Mouse (Mus musculus) embryo, embryonic 10 days (tissue): ENCODE results near the gene Wdr27.
"Not testable (repeated sequence)": the region's sequence is repeated elsewhere in the genome, so short reads cannot be mapped to it uniquely, and the experiment has no call there.

ENCODE experiments used
- DNase-seq: peaks from one replicate; pipeline ENCODE4 v3.0.0-alpha.2; 2015; ENCODE audit warnings: low spot score

Gene Wdr27

DNA sequence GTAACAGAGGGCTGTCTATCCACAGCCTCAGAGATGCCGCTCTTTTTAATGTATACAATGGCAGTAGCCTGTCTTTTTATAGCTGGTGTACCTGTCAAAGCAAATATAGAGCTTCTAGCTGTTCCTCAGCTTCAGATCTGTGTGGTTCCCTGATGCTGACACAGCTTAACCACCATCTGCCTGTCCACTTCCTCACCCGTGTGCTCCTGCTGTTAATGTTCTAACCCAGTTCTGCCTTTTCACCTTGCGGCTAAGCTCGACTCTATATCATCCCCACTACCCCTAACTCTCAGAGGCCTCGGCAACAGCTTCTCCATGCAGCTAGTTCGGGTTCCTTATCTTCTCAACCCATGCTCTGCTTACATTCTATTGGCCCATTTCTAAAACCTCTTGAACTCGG, 12.3 kb downstream of the Wdr27 start:
- no peak for DNase-seq

DNA sequence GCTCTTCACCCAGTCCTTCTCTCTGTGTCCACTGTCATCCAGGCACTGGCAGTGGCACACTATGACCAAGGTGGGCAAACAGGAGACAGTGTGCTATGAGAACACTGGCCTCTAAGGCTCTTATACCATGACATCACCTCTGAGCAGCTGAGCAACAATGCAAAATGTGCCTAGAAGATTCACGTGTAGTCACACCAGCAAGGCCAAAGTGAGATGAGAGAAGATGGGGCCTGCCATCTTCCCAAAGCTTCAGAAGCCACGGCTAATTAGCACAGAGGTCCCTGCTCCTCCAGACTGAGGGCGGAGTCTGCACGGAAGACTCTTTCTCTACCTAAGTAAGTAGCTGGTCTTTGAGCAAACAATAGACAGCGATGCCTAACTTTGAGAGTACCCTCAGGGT, 14.3 kb downstream of the Wdr27 start:
- no peak for DNase-seq

DNA sequence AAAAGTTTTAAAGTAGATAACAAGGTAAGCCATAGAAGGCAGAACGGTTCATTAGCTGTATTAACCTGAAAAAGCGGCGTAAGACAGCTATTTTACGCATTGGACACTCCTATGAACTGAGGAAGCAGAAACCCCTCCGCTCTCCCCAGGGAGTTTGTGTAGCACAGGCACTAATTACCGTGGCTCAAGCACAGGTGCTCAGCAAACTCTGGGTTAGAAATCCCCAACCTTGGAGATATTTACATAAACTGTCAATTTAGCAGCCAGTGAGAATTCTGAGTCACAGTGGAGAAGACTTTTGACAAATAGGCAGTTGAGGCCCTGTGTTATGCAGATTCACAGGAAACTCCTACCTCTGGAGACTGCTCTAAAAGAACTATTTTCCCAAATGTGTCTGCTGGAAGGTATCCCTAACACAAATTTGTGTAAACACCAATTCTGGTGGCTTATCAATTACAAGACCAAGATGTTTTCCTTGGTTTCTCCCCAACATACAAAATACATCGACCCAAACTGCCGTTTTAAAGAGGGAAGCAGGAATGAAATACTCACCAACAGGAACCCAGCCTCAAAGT, 15.2 kb downstream of the Wdr27 start:
- no peak for DNase-seq

DNA sequence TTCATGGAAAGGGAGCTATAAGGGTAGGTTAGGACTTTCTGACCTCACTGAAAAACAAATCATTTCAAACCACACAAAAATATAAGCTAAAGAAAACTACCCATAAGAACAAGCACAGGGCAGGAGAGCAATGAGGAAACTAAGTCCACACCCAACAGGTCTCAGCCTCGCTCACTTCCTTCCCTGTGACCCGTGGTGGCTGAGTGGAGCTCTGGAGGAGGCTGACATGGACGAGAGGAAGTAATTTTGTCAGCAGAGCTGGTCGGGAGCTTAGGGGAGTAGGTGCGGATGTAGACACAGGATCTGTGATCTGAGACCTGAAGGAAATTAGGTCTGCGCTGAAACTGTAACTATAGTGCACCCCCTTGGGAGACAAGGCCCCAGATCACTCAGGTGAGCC, 21.4 kb downstream of the Wdr27 start:
- no peak for DNase-seq

DNA sequence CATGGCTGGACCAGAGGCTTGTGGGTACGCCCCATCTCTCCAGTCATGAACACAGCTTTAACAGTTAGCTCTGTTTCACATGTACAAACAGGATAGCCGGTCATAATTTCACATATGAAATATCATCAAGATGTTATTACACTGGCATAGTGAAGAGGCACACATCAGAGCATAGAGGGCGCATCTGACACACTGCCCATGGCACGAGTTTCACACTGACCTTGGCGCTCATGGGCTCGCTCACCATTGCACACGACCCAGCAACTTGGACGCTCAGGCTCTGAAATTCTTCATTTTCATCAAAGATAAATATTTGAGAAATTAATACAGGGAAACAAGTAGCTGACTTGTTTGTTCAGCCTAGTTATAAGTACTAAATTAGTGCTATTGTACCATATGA, 25.1 kb downstream of the Wdr27 start:
- no peak for DNase-seq

DNA sequence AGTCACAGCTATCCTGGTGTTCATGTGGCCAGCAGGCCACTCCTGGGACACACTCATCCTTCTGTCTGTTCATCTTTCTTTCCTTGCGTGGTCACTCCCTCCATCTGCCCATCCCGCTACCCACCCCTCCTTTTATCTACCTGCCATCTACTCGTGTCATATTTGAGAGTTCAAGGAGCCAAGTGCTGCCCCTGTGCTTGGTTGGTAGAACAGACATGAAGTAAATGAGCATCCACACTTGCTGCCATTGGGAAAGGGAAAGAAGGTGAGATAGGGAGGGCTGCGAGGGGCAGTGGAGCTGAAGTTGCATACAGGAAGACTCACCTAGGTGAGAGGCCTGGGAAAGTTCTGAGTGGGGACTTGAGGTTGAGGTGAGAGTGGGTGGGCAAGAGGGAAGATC, 28.6 kb downstream of the Wdr27 start:
- DNase-seq = no peak

DNA sequence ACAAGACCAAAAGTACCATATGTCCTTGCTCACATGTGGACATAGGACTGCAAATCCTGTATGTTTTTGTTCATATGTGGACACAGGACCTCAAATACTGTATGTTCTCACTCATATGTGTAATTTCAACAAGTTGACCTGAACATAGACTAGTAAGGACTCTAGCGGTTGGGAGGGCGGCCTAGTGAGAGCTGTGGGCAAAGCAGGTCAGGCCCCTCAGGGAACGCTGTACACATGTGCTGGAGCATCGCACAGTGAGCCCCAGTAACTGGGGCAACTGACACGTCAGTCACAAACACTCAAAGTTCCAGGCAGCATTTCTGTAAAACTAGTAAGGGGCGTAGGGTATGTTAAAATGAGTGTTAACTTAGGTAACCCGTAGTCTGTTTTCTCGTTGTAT, 30.0 kb downstream of the Wdr27 start:
- no peak for DNase-seq

DNA sequence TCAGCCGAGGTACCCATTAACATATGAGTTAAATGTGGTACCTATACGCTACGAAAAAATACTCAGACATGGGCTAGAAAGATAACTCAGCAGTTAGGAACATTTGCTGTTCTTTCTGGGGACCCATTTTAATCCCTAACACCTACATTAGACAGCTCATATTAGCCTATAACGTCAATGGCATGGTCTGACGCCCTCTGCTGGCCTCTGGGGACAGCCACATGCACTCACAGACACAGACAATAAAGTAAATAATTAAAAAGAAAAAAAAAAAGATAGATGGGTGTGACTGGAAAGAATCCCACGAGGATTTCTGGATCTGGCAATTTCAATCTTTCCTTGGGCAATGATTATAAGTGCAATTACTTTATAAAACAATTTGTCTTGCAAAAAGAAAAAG, 30.5 kb downstream of the Wdr27 start:
- DNase-seq = peak; percentile 38

DNA sequence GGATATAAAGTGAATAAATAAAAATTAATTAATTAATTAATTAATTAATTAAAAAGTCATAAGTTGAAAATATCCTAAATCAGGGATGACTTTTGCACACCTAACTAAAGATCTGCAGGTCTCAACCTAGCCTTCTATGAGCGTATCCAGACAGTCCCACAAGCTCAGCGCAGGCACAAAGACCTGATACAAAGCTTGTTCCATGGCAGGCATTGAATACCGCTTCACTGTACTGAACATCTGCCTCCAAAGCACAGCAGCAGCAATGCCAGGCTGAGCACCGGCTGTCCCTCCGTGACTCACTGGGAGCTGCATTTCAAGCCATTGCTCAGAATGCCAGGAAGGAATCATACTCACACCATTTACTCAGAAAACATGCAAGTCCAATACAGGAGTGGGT, 32.2 kb downstream of the Wdr27 start:
- DNase-seq = no peak

DNA sequence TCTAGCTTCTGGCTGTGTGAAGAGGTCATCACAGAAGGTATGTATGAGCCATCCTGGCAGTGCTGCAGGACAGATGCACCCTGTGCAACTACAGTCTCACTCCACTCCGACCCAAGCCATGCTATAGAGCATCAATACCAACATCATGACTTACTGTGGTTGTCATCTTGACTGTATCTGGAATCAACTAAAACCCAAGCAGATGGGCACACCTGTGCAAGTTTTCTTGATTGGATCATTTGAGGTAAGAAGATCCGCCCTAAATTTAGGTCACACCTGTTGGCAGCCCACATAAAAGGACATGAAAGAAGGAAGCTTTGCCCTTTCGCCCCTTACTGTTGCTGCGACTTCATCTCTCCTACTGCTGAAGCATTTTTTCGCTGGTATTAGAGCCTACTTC, 33.6 kb downstream of the Wdr27 start:
- DNase-seq = no peak

DNA sequence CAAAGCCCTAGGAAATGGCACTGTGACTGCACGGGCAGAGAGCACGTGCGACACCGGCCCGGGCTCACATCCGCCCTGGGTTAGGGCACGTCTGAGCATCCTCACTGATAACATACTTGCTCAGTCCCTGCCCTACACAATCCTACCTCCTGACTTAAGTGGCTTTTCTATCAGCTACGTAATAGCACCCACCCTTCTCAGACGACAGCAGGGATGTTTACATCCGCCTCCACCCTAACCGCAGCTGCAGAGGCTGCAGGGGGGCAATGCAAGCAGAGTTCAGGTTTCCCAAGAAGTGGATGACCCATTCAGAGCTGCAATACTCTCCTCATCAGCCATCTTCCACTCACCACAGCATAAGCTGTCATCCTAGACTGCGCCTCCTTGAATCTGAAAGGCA, 35.8 kb downstream of the Wdr27 start:
- DNase-seq = no peak

DNA sequence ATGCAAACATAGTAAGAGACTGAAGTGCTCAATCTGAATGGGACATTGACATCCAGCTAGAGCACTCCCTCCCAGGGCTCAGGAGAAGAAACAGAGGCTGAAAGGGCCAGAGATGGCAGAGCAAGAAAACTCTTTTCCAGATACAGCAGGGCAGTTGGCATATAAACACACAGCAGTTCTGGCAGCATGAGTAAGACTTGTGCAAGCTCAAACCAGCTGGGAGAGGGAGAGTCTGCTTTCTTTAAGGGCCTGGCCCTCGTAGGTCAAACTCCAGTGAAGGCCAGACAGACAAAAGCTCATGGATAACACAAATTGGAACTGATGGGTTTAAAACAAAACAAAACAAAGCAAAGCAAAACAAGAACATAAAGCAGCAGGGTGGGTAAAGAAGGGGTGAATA, 36.3 kb downstream of the Wdr27 start:
- DNase-seq = no peak

DNA sequence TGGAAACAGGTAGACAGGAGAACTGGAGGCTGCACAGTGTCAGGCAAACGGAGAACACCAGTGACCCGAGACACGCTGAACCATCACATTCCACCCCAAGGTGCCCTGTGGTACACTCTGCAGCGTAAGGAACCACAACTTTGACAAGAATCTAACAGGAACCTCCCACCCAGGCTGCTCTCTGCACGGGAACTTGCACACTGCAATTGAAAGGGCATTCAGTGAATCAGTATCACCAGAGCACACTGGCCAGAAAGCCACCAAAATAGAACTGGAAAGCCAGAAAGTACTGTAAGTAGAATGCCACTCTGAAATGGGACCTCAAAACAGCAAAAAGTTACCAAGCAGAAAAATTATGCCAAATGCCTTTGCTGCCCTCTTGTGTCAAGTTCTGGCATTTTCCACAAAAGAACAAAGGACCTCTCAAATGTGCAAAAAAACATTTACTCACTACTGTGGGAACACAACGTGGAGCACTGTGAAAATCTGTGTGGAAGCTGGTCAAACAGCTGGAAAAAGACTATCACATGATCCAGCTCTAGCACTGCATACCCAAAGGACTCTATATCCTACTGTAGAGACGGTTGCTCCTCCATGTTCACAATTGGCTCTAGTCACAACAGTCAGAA, 38.2 kb downstream of the Wdr27 start:
- DNase-seq = peak; percentile 81

DNA sequence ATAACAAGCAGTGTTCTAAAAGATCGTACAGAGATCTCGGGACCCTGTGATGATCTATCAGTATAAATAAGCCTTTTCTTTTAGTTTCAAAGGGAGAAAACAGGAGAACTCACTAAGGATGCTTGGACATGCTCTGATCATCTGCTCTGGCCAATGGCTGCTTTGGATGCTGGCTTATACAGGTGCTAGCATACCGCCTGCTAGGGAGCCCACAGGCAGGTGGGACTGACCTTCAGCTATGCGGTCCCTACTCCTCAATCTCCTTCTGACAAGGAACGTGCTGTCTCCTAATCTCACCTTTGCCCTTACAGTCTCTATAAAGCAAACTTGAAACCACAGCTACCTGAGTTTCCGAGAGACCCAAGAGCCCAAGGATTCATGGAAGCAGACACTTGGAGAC, 38.8 kb downstream of the Wdr27 start:
- DNase-seq = no peak

DNA sequence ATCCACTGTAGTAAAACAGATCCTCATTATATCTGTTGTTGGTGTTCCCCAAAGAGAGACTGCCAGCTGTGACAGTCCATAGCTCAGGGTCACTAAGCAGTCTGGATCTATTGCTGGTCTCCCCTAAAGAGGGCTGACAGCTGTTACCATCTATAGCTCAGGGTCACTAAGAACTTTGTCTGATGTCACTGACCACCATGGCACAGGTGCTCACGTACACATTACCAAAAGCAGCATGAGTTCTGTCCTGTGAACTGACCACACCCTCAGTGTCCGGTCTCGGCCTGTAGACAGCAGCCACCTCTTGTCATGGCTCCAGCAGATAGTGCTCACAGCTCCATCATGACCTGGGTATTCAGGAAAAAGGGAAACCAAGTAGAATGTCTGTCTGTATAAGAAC, 39.7 kb downstream of the Wdr27 start:
- no peak for DNase-seq

DNA sequence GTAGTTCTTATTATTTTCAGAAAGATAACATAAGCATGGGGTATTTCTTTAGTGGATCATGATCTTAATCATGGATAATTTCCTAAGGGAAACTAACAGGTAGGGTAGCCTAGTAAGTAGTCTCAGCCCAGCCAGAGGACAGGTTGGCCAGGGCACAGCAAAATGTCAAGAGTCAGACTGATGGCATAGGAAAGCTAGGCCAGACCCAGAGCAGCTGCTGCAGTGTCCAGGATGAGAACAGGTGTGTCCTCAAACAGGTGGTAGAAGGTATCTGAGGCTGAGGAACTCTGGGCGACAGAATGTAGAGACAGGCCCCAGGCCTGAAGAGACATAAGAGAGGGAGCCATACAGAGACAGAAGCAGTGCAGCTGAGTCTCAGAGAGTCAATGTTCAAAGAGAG, 44.0 kb downstream of the Wdr27 start:
- DNase-seq = no peak

DNA sequence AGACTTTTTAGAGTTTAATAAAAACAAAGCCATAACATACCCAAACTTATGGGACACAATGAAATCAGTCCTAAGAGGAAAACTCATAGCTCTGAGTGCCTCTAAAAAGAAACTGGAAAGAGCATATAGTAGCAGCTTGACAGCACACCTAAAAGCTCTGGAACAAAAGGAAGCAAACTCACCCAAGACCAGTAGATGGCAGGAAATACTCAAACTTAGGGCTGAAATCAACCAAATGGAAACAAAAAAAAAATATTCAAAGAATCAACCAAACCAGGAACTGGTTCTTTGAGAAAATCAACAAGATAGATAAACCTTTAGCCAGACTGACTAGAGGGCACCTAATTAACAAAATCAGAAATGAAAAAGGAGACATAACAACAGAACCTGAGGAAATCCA, 47.9 kb downstream of the Wdr27 start:
- not testable (repeated sequence) for DNase-seq

DNA sequence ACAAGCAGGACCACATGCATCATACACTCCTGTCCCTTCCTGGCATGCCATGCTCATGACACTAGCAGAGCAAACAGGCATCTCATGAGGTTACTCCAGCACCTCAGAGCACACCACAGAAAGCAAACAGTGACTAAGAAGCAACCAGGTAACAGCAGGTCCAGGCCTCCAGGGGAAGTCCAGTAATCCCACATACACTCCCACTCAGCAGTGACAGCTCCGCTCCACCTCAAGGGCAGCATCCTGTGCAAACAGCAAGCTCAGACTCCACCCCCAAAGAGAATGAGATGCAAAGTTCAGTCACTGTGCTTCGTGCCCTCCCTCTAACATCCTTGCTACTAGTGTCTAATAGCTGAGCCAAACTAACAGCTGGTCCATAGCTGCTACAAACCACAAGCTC, 56.0 kb downstream of the Wdr27 start:
- DNase-seq = no peak

DNA sequence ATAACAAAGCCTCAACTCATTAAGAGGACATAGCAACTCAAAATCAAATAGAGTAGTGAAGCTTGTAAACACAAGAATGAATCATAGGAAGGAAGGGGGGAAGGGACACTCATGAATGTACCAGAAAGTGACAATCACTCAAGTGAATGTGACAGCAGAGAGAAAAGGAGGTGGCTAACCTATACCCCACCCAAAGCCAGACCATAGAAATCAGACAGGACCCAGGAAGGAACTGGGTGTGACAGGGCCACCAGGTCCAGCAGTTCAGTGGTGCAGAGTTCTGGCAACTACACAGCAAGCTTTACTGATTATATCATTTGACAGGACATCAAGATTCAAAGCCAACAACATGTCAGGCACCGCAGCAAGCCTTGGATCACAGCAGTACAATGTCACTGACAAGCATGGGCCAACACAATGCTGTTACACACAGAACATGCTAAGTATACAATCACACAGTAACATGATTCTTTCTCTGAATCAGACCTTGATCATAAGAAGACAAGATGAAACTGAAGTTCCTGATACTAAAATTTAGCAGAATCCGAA, 68.2 kb downstream of the Wdr27 start:
- no peak for DNase-seq

DNA sequence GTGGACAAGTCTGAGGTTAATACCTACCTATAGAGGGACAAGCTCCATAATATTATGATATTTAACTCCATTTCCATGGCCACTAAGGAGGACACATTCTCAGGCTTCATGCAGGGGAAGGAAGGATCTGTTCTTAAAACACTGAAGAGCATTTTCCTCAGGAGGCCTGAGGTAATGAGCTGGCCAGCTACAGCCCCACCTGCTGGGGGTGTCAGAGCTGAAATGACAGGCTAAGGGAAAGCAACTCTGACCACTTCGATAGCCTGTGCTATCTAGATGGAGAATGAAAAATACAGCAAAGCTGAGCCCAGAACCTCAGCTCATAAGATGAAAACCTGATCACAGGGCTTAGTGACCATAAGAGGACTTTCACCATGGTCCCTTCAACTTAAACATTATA, 82.7 kb downstream of the Wdr27 start:
- no peak for DNase-seq

DNA sequence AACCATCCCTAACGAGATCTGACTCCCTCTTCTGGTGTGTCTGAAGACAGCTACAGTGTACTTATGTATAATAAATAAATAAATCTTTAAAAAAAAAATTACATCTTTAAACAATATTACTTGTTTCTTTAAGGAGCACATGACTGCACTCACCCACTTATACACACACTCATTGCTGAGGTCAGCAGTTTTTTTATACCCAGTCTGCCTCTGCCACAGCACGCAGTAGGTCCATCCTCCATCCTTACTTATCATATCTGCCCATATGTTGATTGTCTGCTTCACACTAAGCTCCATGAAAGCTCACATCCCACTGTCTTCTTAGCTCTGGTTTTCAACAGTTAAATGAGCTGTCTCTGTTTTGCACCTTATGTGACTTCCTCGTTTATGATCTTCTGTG, 95.2 kb downstream of the Wdr27 start:
- no peak for DNase-seq

DNA sequence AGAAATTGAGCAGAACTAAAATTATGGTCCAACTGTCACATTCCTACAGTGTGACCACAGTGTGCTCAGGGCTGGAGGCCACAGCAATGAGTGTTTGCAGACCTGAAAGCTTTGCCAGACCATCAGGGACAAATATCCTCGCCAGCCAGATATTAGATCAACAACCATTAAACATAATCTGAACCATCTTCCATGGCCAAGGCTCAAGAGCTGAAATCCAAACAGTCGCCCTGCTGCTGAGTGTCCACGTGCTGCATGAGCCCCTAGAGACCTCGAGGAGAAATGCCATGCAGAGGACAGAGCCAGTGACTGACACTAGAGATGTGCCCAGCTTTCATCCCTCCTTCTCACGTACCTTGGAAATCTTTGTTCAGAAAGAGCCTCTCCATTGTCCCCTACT, 96.1 kb downstream of the Wdr27 start:
- DNase-seq = no peak

DNA sequence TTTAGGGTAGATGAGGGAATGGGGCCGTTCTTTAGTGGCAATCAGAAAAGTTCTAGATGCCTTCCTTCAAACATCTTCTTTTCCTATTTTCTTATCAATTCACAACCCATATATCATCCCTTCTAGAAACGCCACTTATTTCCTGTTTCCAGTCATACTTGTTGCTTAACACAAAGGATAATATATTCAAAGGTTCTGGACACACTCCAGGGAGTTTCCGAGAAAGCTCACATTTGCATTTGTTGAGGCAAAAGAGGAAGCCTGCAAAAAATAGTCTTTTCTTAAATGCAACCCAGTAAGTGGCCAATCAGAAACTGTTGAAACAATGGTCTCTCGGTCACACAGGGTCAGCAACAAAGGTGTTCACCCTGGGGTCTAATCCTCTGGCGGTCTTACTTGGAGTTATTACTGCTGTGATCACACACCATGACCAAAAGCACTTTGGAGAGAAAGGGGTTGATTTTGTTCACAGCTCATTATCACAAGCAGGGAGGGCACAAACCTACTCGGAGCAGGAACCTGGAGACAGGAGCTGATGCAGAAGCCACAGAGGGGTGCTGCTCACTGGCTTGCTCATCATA, 116.2 kb downstream of the Wdr27 start:
- DNase-seq = no peak

DNA sequence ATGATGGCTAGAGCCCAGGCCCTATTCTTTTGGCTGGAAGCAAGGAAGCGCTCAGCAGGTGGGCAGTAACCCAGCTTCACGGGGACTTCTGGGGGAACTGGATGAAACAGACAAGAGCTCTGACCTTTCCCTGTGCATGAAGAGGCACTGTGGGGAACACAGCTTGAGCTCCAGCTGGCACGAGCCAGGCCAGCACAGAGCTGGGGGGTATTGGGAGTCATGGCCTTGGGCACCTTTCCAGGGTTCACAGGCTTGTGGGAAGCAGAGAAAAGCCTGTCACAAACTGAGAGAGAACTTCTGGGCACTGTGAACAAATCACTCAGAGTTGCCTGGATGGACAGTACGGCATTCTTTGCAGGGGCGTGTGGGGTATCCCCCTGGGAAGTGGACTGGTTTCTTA, 118.0 kb downstream of the Wdr27 start:
- no peak for DNase-seq
